Mouse (Mus musculus): ENCODE measurements at regions not wholly inside any gene's neighbourhood (a gene's known extent, or its start where the extent isn't known, plus 50 kb on each side); places are given as distances from the start of the nearest gene placed in this dataset.

DNA sequence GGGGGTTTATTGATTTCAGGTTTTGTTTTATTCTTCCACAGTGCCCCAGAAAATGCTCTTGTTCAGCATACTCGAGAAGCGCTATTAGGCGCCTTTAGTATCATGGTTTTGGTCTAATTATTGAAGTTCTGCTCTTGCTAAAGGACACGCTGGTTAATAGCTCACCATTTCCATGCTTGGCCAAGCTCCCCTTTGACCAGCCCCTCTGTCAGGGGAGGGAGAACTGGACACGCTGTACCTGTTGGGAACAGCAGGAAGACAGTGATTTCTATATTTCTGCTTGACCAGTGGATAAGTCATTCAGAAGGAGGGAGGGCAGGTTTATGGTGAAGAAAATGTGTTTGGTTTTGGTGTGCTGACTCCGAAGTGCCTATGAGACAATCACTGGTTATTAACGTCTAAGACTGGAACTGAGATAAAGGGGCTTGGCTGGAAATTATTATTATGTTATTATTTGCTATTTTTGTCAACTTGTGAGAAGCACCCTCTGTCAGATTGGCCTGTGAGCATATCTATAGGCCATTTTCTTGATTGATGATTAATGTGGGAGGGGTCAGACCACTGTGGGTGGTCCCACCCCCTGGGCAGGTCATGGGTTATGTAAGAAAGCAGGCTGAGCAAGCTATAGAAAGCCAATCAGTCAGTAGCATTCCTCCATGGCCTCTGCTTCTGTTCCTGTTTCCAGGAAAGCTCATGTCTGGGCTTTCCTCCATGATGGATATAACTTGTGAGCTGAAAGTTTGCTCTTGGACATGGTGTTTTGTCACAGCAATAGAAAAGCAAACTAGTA lies 51.2 kb upstream of the Tanc2 start:
- DNase-seq (ENCODE audit: extremely low spot score in 1 of 2, low spot score in 1 of 2) = no peak

DNA sequence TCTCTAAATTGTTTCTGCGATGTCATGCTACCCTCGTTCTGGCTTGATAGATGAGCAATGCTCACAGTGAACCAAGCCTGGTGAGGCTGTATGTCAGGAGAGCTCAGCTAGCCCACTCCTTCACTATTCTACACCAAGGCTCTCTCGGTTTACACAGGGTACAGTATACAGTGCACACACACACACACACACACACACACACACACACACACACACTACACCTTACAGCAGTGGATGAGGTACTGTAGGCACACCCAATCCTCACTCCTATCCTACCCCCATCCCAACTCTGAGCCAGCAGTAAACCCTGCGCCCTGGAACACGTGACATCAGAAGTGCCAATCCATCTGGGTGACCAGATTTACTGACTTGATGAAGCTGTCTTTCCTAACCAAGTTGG lies 57.2 kb upstream of the Tanc2 start:
- no peak for DNase-seq (ENCODE audit: extremely low spot score in 1 of 2, low spot score in 1 of 2)

DNA sequence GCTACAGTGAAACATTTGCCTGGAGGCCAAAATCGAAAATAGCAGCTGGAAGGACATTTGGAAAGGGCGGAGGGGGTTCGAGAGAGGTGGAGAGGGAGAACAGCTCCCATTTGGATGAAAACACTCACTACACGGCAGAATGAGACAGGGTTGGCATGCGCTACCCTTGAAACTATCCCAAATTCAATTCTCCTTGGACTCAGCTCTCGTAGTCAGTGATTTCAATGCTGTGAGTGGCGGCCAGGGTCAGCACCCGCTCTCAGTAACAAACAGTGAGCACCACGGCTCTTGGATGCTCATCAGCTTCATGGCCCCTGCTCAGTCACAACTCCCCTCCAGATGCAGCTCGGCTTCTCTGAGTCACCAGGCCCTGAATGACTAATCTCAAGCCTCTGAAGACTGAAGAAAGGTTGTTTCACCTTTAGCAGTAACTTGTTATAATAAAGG lies 59.1 kb upstream of the Tanc2 start:
- peak in 1 of 2 experiments; percentile 12 for DNase-seq (ENCODE audit: extremely low spot score in 1 of 2, low spot score in 1 of 2)

DNA sequence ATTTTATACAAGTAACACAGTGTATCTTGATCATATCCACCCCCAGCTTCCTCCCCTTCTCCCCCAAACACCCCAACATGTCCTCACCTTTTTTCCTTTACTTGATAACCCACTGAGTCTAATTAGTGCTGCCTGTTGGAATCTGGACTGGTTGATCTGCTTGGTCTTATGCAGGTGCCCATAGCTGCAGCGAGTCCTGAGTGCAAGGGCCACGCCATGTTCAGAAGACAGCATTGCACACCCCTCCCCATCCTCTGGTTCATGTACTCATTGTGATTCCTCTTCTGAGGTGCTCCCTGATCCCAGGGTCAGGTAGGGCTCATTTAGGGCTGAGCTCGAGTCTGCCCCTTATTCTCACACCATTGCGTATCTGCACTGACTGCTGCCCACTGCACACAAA lies 63.7 kb upstream of the Tanc2 start:
- no peak for DNase-seq (ENCODE audit: extremely low spot score in 1 of 2, low spot score in 1 of 2)

DNA sequence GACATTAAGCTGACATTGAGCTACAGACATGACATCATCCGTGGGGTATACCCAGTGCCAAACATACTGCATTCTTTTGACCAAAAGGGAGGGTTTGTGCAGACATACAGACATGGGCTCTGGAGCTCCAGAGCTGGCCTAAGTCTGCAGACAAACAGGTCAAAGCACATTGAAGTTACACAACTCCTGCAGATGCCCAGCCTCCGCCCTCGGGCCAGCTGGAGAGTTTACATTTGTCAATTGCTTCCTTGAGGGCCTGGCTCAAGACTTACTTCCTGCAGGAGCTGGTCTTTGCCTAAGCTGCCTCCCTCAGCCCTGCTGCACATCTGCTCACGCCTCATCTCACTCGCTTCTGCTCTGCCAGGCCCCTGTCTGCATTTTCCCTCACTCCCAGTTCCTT lies 64.2 kb upstream of the Tanc2 start:
- no peak for DNase-seq (ENCODE audit: extremely low spot score in 1 of 2, low spot score in 1 of 2)

DNA sequence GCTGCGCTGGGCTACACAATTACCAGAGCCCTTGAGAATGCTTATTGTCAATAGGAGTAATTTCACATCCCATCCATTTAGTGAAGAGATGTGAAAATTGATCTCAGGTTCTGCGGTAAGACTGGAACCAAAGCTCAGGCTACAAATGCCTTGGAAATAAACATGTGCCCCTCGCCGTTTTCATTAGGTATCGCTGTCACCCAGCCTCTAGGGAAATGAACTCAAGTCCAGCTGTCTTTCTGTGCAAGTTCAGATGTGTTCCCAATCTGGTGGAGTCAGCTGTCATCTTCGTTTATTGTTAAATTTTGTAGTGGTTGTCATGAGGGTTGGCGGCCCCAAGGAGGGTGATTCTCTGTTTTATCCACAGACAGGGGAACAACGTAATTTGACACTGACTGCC lies 65.4 kb upstream of the Tanc2 start:
- DNase-seq (ENCODE audit: extremely low spot score in 1 of 2, low spot score in 1 of 2) = no peak

DNA sequence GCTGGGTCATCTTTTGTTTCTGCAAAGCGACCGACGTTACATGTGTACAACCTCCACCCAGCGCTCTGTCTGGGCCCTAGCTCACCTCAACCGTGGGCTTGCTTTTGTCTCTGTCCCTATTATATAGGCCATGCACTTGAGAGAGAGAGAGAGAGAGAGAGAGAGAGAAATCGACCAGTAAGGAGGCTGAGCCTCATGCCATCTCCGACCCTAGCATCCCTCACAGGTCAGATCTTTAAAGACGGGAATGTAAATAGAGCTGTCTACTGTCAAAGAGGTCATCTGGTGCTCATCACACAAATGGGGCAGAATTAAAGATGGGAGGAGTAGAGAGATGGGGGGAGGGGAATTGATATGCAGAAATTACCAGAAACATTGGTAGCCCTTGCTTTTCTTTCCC lies 66.0 kb upstream of the Tanc2 start:
- no peak for DNase-seq (ENCODE audit: extremely low spot score in 1 of 2, low spot score in 1 of 2)

DNA sequence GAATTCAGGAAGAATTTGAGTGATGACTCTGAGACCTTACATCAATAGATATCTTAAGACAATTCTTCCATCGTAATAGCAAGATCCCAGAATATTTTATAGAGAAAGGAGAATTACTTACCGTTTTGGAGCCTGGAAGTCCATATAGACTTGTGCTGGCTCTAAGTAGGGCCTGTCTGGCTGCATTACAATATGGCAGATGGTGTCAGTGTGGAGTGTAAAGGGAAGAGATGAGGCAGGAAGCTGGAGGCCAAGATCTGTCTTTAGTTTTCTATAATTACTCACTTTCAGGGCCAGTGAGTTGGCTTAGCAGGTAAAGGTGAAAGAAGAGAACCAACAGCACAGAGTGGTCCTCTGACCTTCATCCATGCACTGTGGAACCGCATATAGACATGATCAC lies 63.9 kb upstream of the March10 start:
- no peak for DNase-seq (ENCODE audit: extremely low spot score in 1 of 2, low spot score in 1 of 2)

DNA sequence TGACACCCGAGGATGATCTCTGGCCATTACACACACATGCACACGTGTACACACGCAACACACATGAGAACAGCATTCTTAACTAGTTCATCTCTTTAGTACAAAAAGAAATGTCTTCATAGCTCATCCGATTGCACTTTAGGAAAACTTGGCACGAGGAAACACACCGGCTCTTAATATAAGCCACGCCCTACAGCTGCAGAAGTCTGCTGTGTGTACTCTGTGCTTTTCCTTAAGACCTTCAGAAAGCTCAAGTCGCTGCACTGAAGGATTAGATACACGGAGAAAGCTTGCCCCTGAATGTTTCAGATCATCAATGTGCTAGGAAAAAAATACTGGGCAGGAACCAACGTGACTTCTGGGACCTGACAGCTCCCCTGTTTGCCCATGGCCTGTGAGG lies 56.7 kb upstream of the March10 start:
- no peak for DNase-seq (ENCODE audit: extremely low spot score in 1 of 2, low spot score in 1 of 2)

DNA sequence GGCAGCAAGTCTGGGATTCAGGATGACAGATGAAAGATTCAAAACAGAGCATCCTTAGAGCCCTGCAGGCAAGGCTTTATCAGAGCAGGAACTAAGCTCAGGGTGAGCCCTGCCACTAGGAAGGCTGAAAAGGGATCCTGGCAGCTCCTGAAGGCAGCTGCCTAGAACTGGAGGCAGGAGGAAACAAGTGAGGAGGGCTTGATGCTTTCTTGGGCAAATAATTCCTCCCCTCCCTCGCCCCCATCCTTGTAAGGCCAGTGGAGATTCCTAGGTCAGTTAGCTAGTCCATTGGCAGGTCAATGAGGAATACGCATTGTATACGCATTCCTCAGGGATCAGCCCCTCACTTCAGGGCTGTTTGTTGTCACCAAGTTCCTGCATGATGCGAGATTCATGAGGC lies 54.1 kb upstream of the March10 start:
- no peak for DNase-seq (ENCODE audit: extremely low spot score in 1 of 2, low spot score in 1 of 2)

DNA sequence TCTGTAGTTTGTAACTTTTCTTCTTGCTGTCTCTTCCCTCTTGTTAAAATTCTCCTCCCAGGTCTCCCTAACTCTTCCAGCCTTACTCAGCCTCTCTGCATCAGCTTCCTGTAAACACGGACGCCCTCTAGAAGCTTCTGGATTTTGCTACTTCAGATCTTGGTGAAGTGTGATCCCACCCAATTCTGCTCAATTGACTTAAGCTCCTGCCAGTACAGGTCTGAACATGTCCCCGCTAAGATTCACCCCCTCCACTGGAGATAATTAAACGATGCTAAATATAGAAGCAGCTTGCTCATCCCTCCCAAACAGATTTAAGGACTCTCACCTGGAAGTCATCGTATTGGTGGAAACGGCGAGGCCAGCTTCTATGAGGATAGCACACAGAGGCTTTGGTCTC lies 53.5 kb upstream of the March10 start:
- DNase-seq (ENCODE audit: extremely low spot score in 1 of 2, low spot score in 1 of 2) = no peak

DNA sequence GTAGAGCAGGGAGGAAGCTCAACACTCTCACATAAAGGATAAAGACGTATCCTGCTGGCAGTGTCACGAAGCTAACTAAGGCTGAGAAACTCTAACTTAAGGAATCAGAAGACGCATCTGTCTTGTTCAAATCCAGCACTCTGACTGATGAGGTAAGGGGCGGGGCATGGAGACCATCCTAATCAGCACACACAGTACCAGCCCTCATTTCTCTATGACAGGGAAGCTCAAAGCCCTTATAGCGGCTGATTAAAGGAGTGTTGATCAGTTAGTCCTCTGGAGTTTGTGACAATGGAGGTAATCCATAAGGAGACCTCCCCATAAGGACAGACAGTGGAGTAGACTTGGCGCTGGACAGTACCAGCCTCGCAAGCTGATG lies 52.1 kb upstream of the March10 start:
- DNase-seq (ENCODE audit: extremely low spot score in 1 of 2, low spot score in 1 of 2) = no peak

DNA sequence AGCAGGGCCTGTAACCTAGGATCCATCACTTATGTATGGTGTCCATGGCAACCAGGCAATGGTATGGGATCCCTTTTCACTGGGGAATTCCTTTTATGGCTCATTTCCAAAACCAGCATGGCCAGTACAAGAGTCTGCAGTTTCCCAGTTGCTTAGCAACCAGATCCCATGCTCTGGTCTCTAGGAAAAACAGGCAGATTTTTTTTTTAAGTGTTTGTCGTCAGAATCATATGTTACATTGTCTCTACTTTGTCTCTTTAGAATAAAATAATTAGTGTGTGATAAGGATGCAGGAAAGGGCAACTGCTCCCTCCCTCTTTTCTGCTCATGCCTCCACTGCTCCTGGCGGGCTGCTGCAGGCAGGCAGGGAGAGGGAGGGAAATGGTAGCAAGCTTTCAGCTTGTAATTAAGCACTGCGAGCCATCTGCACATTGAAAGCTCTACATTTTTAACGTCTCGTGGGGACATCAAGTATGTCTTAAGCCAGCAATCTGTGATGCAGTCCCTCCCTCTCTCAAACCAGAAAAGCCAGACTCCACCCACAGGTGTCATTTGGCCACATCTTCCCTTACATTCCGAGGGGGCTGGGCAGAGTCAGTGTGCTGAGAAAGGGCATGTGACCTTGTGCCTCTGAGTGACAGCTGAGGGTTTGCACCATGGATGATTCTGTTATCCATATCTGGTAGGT lies 51.6 kb upstream of the March10 start:
- peak in 1 of 2 experiments; percentile 25 for DNase-seq (ENCODE audit: extremely low spot score in 1 of 2, low spot score in 1 of 2)

DNA sequence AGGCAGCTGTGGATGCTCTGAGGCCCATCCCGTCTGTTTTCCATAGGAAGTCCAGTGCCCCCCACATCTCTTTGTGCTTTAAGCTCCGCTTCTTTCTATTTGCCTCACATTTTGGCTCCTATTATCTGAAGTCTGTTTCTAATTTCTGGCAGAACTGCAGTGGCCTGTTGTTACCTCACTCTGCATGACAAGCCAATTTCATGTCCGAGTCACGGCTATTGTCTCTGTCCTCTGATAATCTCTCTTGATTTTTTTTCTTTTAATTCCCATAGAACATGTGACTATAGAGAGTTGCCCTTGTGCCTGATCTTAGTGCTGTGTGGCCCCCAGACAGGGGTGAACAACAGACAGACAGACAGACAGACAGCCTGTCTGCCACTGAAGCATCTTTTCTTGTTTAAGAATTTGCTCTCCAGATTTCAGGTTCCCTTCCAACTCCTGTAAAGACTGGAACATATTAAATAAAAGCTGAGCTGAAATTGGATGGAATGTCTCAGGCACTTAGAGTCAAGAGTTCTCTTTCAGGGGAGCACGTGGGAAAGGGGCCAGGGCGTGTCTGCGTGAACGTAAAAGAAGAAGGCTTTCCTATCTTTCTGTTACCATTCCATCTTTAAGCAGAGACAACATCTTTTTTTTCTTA lies 50.9 kb upstream of the March10 start:
- no peak for DNase-seq (ENCODE audit: extremely low spot score in 1 of 2, low spot score in 1 of 2)

Data from layer of hippocampus, postnatal 25 days (tissue).